Mouse (Mus musculus) brain, embryonic 14.5 days (tissue): Measurements from ENCODE around the gene Scn2b. TPM values are rescaled to one million over a fixed set of nuclear protein-coding genes. Genes with fewer than 3 reads are reported as not detected.

Experiments
- DNase-seq: peaks from one replicate; pipeline ENCODE4 v3.0.0-alpha.2; 2011; ENCODE audit warnings: low read depth
- CTCF ChIP-seq: fragments of 200-500 bp; IDR thresholded peaks from 2 replicates; pipeline ENCODE4 v1.5.1; 2012; ENCODE audit warnings: inconsistent platforms, mild to moderate bottlenecking, moderate library complexity, borderline replicate concordance; ENCODE audit not compliant: insufficient read depth, insufficient read length; ENCODE audit errors: extremely low read depth
- POLR2A ChIP-seq: fragments of 200-500 bp; IDR thresholded peaks from 2 replicates; pipeline ENCODE4 v1.6.1; 2012; ENCODE audit warnings: mild to moderate bottlenecking, inconsistent platforms, borderline replicate concordance; ENCODE audit not compliant: poor library complexity, insufficient read depth, insufficient read length, severe bottlenecking; ENCODE audit errors: extremely low read depth
- polyA plus RNA-seq: library from polyadenylated mRNA; depleted of rRNA; stranded (reverse); fragments of >200 nt; gene quantifications from 2 replicates; pipeline ENCODE4 v1.2.3, GENCODE M21; 2012

Scn2b gene
- polyA plus RNA-seq, 1 experiment, result 8.9 TPM

- peak; percentile 20 for DNase-seq
- TF ChIP-seq POLR2A, result no peak
- TF ChIP-seq CTCF, result no peak
Observed at GRCm38 (mm10) chr9:45122209-45122761, 4.7 kb downstream of the Scn2b start.

- TF ChIP-seq POLR2A, result no peak
- TF ChIP-seq CTCF, result no peak
- DNase-seq, result no peak
Observed at GRCm38 (mm10) chr9:45125211-45125610, 7.6 kb downstream of the Scn2b start.

DNA sequence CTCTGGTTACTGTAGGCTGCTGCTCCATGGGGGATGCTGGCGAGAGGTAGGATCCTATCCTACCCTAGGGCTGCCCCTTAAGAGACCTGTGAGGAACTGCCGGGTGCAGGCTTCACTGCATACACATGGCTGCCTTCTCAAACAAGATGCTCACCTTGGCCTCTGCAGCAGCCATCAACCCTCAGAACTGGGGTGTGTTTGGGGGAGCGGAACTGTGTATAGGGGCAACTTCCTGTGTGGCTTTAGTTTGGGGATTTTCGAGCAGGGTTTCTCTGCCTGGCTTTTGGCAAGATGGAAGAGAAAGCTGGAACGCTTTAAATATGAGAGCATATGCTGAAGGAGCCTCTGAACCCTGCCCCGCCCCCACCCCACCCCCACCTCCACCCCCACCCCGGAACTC, 9.4 kb downstream of the Scn2b start:
- TF ChIP-seq CTCF (no peak), POLR2A (no peak)
- DNase-seq, result no peak

DNA sequence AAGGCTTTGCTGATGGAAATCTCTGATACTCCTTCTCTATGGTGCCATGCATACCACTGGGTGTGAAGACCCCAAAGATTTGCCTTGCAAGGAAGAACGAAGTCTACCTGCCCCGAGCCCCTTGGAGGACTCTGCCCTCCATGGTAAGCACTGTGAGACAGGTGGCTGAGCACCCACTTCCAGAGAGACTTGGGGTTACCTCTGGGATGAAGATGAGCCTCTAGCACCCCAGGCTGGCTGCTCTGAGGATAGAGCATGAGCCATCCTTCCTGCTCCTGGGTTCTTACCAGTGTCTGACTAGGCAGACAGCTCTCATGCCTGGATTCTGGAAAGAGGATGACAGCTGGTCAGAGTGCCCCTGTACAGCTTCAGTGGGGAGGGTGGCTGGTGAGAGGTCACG, 12.5 kb downstream of the Scn2b start:
- no peak for TF ChIP-seq CTCF
- no peak for TF ChIP-seq POLR2A
- no peak for DNase-seq

DNA sequence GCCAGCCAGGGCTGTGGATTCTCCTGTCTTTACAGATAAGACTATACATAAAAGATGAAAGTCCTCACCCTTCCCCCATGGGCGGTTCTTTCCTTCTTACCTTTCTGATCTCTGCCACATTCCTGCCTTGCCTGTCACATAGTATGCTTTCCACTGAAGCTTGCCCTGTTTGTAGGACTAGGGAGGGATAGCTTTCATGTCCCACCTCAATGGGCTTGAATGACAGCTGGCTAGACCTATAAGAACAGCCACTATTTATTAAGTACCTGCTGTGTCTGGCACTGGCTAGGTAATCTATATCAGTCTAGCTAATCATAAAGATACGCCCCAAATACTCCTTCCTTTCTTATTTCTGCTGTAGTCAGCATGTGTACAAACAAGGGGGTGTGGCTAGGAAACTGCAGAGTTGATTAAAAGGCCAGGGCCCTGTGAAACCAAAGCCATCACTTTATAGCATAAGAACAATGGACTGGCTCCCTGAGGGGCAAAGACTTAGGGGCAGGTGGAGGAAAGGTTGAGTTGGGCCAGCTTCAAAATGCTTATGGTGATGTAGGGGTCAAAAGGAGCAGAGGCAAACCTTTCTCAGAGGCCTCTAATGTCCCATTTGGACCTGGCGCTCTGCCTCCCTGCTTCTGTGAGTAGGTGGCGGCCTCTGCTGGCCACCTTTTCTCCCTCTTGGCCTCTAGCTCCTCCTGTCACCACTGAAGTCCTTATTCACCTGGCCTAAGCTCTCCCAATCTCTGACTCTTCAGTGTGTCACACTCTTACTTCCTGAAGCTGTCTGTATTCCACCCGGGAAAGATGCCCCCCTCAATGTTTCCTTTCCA, 16.1 kb downstream of the Scn2b start:
- TF ChIP-seq POLR2A (no peak), CTCF (peak; percentile 67)
- peak; percentile 50 for DNase-seq

DNA sequence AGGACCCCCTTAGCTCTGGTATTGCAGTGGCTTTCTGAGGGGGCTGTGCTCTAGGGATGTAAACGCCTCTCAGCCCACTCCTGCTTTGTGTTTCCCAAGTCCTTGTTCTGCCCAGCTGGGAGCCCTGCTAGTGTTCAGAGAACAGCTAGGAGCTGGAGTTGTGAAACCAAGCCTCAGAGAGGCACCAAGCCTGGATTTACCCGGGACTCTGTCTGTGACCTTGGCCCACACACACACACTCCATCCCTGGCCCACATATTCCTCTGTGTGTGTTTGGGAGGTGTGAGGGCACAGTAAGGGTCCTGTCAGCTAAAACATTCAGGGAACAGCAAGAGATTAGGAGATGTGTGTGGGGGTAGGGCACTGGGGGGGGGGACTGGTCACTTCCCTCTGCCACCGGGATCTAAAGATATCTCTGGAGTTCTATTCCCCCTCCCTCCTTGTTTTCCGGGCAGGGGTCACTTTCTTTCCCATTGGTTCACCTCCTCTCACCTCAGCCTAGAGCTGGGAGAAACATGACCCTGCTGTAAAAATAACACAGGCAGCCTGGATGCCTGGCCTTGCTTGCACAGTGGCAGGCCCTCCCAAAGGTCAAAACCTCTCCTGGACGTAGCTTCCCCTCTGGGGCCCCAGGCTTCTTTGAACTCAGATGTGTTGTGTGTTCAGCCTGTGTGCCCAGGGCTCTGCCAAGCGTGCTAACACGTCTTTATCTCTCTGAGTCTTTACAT, 19.0 kb downstream of the Scn2b start:
- no peak for DNase-seq
- TF ChIP-seq CTCF (no peak), POLR2A (no peak)

GRCm38 (mm10) chr9:45138191-45139032, 20.8 kb downstream of the Scn2b start, which contains the start of gene Scn4b:
Scn4b (plus strand) TSS chr9:45138395.
- DNase-seq, result peak; percentile 70
- no peak for TF ChIP-seq POLR2A
- no peak for TF ChIP-seq CTCF

- no peak for TF ChIP-seq POLR2A
- DNase-seq, result no peak
Observed at GRCm38 (mm10) chr9:45139082-45139481, 21.5 kb downstream of the Scn2b start.

DNA sequence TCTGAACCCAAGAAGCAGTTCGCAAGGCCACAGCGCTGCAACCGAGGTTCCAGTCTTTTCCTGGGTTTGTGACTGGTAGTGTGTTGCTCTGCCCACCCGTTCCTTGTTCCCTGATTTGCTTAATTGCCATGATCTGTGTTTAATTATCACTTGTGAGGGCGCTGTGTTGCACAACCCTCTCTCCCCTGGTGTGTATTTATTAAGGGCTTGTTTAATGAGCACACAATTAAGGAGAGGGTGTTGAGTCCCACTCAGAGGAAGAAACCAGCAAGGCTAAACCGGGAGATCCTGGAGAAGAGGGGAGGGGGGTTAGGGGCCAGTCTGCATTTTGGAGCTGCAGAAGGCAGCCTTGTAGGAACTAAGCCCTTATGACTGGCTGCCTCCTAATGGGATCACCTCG, 23.4 kb downstream of the Scn2b start:
- TF ChIP-seq CTCF (no peak), POLR2A (no peak)
- DNase-seq, result peak; percentile 72

DNA sequence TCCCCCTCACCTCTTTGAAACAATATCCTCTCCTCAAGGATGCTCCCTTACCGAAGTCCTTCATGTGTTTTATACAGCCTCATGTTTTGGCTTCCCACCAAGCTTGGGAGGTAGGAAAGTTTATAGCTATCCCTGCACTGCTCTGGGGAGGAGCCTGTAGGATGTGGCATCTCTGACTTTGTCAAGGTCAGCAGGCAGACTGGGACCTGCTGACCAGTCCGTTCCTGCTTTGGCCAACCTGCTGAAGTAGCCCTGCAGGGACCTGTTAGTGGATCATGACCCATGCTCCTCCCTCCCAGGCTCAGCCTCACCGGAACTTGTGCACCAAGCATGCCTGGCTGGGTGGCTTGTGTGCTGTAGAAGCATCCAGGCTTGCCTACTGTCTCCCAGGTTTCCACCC, 25.1 kb downstream of the Scn2b start:
- DNase-seq, result no peak
- no peak for TF ChIP-seq CTCF
- TF ChIP-seq POLR2A, result no peak
